1 mouse cellular context compared by ENCODE assay signal in the genomic region with DNA sequence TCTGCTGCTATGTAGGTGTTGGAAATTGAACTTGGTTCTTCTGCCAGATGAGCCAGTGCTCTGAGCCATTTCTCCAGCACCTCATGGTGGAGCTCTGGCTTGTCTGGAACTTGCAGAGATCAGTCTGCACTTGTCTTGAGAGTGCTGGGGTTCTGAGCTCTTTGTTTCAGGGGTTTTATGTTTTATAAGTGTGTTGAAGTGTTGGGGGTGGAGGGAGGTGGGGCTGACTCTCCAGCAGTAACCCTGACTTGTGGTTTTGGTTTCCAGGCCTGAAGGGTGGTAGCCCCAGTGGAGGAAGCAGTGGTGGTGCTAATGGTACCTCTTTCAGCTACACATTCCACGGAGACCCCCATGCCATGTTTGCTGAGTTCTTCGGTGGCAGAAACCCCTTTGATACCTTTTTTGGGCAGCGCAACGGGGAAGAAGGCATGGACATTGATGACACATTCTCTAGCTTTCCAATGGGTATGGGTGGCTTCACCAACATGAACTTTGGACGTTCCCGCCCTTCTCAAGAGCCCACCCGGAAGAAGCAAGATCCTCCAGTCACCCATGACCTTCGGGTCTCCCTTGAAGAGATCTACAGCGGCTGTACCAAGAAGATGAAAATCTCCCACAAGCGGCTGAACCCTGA.
TF ChIP-seq lines count a peak whose summit lies in the region.

No protein-coding gene starts in this region.

TF ChIP-seq in C2C12, 6 proteins besides CTCF, POLR2A, EP300 and RAD21:
- TF ChIP-seq CEBPB (IDR thresholded peaks at IDR 0.05; ENCODE audit: low read depth) (no peak), USF1 (IDR thresholded peaks at IDR 0.05; ENCODE audit: low read depth) (no peak), MYOG (IDR thresholded peaks at IDR 0.05; ENCODE audit: control insufficient read depth, extremely low read depth, insufficient read length) (no peak), MYOD1 (IDR thresholded peaks at IDR 0.05; ENCODE audit: control insufficient read depth, insufficient read length, low read depth) (no peak)
